Mouse (Mus musculus) adrenal gland, postnatal 0 days (tissue): ENCODE results near the gene Gm20547. TPM values are rescaled to one million over a fixed set of nuclear protein-coding genes. Genes with fewer than 3 reads are reported as not detected.

Experiments used
- microRNA-seq: library from miRNA; unstranded; fragments of <30 nt; microRNA quantifications from one replicate; pipeline ENCODE4, GENCODE M21; 2016; ENCODE audit warnings: borderline replicate concordance; ENCODE audit not compliant: insufficient number of aligned reads
- polyA plus RNA-seq: library from polyadenylated mRNA; unstranded; fragments of >200 nt; fragmentation: Nextera tagmentation; extraction: Ambion mirVana; gene quantifications from 2 replicates; pipeline ENCODE4 v1.2.1, GENCODE M21; 2015

The Gm20547 gene
- polyA plus RNA-seq = not detected in 2 replicates

DNA sequence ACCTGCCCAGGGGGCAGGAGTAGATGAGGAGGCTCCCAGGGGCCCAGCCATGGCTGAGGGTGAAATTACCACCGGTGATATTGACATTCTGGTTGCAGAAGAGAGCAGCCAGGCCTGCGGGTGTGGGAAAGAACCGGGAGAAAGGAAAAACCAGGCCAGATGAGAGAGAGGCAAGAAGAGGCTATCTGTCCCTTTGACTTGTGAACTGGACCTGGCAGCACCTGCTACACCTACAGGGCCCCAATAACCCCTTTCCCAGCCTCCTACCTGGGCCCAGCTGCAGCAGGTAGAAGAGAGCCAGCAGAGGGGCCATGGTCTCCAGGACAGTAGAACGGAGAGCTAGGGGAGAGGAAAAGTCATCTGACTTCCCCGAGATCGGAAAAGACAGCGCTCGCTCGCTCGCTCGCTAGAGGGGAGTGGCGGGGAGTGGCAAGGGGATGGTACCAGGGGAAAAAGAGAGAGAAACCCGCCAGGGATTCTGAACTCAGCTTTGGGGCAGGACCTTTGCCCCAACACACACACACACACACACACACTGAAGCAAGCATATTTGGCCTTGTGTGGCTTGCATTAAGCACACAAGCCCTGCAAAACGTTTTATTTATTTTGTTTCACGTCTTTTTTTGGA lies at the start of gene Gm20547:
Gene Gm20547 (minus strand): TSS at position 360 of the 628 bp plus-strand sequence.

DNA sequence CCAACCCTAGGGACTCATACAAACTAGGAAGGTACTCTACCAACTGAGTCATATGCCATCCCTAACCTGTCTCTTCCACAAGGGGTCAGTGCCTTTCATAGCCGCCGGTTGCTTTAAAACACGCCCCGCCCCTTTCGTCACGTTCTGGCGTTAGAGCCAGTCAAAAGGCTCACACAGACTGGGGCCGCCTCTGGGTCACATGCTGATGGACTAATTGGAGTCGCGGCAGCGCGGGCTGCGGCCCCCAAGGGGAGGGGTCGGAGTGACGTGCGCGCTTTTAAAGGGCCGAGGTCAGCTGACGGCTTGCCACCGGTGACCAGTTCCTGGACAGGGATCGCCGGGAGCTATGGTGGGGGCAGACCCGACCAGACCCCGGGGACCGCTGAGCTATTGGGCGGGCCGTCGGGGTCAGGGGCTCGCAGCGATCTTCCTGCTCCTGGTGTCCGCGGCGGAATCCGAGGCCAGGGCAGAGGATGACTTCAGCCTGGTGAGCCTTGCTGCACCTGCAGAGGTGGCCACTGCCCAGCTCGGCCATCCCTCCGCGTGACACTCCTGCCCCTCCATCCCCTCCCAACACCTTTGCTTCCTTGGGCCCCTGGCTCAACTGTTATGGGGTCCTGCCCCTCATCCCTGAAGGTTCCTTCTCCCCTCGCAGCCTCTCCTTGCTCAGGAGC lies 49.4 kb upstream of the Gm20547 start, which contains the start of gene Neu1:
Gene Neu1 (plus strand): TSS at position 193 of the 674 bp plus-strand sequence.

DNA sequence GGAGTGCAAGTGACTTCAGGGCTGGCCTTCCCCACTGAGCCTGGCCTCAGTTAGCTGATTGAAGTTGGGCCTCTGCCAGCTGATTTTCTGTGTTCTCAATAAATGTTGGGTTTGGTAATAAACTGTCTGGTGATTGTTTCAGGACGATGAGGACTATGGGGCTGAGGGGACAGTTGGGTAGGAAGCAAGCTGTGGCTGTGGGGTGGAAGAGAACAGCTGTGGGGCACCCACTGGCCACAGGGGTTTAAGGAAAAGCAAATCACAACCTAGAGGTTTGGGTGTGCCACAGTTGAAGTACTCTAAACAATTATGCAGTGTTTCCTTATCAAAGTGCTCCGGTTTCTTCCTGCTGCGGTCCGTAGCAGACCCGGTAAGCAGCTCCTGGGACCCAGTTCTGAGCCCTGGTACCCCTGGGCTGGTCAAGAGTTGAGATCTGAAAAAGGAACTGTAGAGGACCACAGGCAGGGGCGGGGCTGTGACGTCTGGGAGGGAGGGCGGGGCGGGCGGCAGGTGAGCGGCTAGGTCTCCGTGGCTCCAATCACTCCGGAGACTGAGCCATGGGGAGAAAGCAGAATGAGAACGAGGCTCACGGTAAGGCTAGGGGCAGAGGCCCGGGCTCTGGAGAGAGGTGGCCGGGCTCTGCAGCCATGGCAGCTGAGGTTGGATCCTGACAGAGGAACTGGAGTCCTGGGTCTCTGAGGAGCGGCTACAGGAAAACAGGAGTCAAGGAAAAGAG lies 32.3 kb upstream of the Gm20547 start, which contains the start of gene Slc44a4:
Gene Slc44a4 (plus strand): TSS at position 537 of the 736 bp plus-strand sequence.

GRCm38 (mm10) chr17:34898160-34898586 lies 16.3 kb upstream of the Gm20547 start, which contains the start of the genes C2 and Ehmt2:
TSS of gene C2 (minus strand) at chr17:34898265.
TSS of gene Ehmt2 (plus strand) at chr17:34898469.

GRCm38 (mm10) chr17:34879336-34879879 lies 2.4 kb downstream of the Gm20547 start, which contains the start of gene Zbtb12:
TSS of gene Zbtb12 (plus strand) at chr17:34879483.

DNA sequence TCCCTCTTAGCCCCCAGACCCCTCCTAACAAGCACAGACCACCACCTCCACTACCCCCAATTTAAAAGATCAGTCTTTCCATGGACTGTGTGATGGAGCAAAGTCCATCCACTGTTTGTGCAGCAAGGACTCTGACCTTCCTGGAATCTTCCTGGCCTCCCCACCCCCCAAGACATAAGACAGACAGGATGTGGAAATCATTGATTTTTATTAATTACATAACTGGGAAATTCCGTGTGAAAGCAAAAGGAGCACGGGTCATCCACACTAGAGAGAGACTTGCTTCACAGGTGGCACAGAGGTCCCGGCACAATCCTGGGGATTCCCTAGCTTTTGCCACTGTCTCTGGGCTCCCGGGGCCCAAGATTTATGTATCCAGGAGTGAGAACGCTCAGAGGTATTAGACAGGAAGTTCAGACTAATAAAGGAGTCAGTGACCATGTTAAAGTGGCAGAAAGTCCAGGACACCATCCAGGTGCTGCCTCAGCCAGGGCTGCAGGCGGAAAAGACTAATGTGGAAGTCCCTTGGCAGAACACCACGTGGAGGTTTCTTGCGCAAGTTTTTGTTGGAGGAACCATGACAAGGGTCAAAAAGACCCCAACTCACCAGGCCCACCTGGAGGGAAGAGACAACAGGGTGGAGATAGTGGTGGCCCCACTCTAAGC lies 19.3 kb downstream of the Gm20547 start, which contains the start of gene Cfb:
Gene Cfb (minus strand): TSS at position 103 of the 666 bp plus-strand sequence.

GRCm38 (mm10) chr17:34849722-34850516 lies 31.9 kb downstream of the Gm20547 start, which contains the start of the genes Skiv2l and Nelfe:
TSS of gene Skiv2l (minus strand) at chr17:34850210.
TSS of gene Nelfe (plus strand) at chr17:34850391.

DNA sequence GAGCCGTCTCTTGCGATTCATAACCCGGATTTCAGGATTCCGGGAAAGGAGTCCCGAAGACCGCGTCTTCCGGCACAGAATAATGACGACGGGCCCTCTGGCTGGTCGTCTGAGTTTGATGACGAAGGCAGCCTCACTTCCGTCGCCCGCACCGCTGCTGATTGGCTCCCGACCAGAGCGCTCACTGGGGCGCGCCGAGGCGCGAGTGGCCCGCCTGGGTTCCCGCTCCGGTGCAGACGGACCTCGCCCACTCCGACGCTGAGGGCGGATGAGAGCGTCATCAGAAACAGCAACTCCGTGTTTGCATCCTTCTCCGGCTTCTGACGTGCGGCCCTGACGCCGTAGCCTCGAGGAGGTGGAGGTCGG lies 45.0 kb downstream of the Gm20547 start, which contains the start of the genes Stk19 and Dxo:
Gene Stk19 (minus strand): TSS at position 90 of the 366 bp plus-strand sequence.
Gene Dxo (plus strand): TSS at position 164 of the 366 bp plus-strand sequence.

Small RNA genes lying within 50 kb of the gene (microRNA-seq; reads per million reads assigned to microRNA genes)
- not detected for gene Mir6970
- 1.8 reads per million for gene Mir6971
- gene Mir6972 = not detected

Other genes with a start within 250 kb of the Gm20547 start
- 13.8 and 17.8 TPM in 2 replicates for gene Fkbpl, start 237.3 kb downstream of the Gm20547 start, polyA plus RNA-seq
- 34.1 and 43.4 TPM in 2 replicates for gene Atf6b, start 234.9 kb downstream of the Gm20547 start, polyA plus RNA-seq
- 10.3 and 10.4 TPM in 2 replicates for gene Tnxb, start 211.5 kb downstream of the Gm20547 start, polyA plus RNA-seq
- 182 and 224 TPM in 2 replicates for gene C4b, start 138.2 kb downstream of the Gm20547 start, polyA plus RNA-seq
- 2,316 and 6,586 TPM in 2 replicates for gene Cyp21a1, start 77.5 kb downstream of the Gm20547 start, polyA plus RNA-seq
- 37.9 and 41.1 TPM in 2 replicates for gene Stk19, start 45.1 kb downstream of the Gm20547 start, polyA plus RNA-seq
- gene Dxo, start 45.0 kb downstream of the Gm20547 start, polyA plus RNA-seq = 34.6 and 62.4 TPM in 2 replicates
- 23.8 and 36.5 TPM in 2 replicates for gene Skiv2l, start 31.8 kb downstream of the Gm20547 start, polyA plus RNA-seq
- 56.9 and 73.9 TPM in 2 replicates for gene Nelfe, start 31.7 kb downstream of the Gm20547 start, polyA plus RNA-seq
- 27.2 and 40.8 TPM in 2 replicates for gene Cfb, start 19.5 kb downstream of the Gm20547 start, polyA plus RNA-seq
- 1.6 and 1.9 TPM in 2 replicates for gene Zbtb12, start 2.6 kb downstream of the Gm20547 start, polyA plus RNA-seq
- gene C2, start 16.2 kb upstream of the Gm20547 start, polyA plus RNA-seq = 37.4 and 41.0 TPM in 2 replicates
- gene Ehmt2, start 16.4 kb upstream of the Gm20547 start, polyA plus RNA-seq = 45.4 and 52.6 TPM in 2 replicates
- 1.1 TPM in 2 replicates for gene Slc44a4, start 32.4 kb upstream of the Gm20547 start, polyA plus RNA-seq
- gene Neu1, start 49.2 kb upstream of the Gm20547 start, polyA plus RNA-seq = 24.3 and 32.3 TPM in 2 replicates
- 1.4 and 1.6 TPM in 2 replicates for gene Hspa1b, start 77.2 kb upstream of the Gm20547 start, polyA plus RNA-seq
- not detected in 2 replicates for gene Gm20481, start 87.9 kb upstream of the Gm20547 start, polyA plus RNA-seq
- gene Hspa1a, start 90.1 kb upstream of the Gm20547 start, polyA plus RNA-seq = 11.8 and 21.4 TPM in 2 replicates
- 0.11 and 0.17 TPM in 2 replicates for gene Hspa1l, start 90.7 kb upstream of the Gm20547 start, polyA plus RNA-seq
- gene Lsm2, start 99.8 kb upstream of the Gm20547 start, polyA plus RNA-seq = 62.8 and 87.8 TPM in 2 replicates
- gene Vars, start 118.9 kb upstream of the Gm20547 start, polyA plus RNA-seq = 31.9 and 37.8 TPM in 2 replicates
- 0.21 and 0.35 TPM in 2 replicates for gene Vwa7, start 134.5 kb upstream of the Gm20547 start, polyA plus RNA-seq
- 4.2 and 6.4 TPM in 2 replicates for gene Sapcd1, start 146.0 kb upstream of the Gm20547 start, polyA plus RNA-seq
- gene Msh5, start 164.7 kb upstream of the Gm20547 start, polyA plus RNA-seq = 2.5 and 3.4 TPM in 2 replicates
- 309 and 357 TPM in 2 replicates for gene Clic1, start 167.9 kb upstream of the Gm20547 start, polyA plus RNA-seq
- 134 and 219 TPM in 2 replicates for gene Ddah2, start 177.0 kb upstream of the Gm20547 start, polyA plus RNA-seq
- gene Ly6g6c, start 183.3 kb upstream of the Gm20547 start, polyA plus RNA-seq = 0.19 and 0.61 TPM in 2 replicates
- 0.55 and 0.69 TPM in 2 replicates for gene Mpig6b, start 184.1 kb upstream of the Gm20547 start, polyA plus RNA-seq
- gene Ly6g6e, start 194.9 kb upstream of the Gm20547 start, polyA plus RNA-seq = 0.12 and 0.55 TPM in 2 replicates
- gene Ly6g6d, start 196.0 kb upstream of the Gm20547 start, polyA plus RNA-seq = 1.4 and 2.1 TPM in 2 replicates
- 0.22 and 0.73 TPM in 2 replicates for gene Ly6g6f, start 203.6 kb upstream of the Gm20547 start, polyA plus RNA-seq
- 94.1 and 104 TPM in 2 replicates for gene Abhd16a, start 207.2 kb upstream of the Gm20547 start, polyA plus RNA-seq
- gene Ly6g5c, start 226.2 kb upstream of the Gm20547 start, polyA plus RNA-seq = not detected in 2 replicates
- gene Ly6g5b, start 233.4 kb upstream of the Gm20547 start, polyA plus RNA-seq = 0.30 and 0.47 TPM in 2 replicates
- gene Gpank1, start 239.4 kb upstream of the Gm20547 start, polyA plus RNA-seq = 14.4 and 16.6 TPM in 2 replicates
- 161 and 223 TPM in 2 replicates for gene Csnk2b, start 240.0 kb upstream of the Gm20547 start, polyA plus RNA-seq
- gene D17H6S53E, start 244.3 kb upstream of the Gm20547 start, polyA plus RNA-seq = 8.9 and 11.5 TPM in 2 replicates